Mouse (Mus musculus): ENCODE data around the gene Peli2. TPM values are rescaled to one million over a fixed set of nuclear protein-coding genes. Genes with fewer than 3 reads are reported as not detected.

The Peli2 gene
- polyA plus RNA-seq, 1 experiment = not detected

DNA sequence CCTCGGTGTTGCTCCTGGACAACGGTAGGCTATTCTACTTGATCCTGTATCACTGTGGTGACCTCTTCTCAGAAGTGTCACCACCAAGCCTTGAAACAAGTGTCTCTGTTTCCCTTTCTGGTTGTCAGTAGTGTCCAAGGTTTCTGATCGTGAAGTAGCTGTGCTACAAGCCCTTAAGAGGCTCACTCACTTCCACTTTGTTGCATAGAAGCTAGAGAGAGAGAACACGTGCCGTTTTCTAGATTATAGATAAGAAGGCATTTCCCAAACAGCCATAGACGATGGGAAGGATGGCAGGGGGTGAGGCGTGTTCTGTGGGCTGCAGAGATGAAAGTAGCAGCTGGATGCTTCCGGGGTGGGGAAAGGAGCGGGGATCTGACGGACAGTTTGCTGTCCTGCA lies 132.6 kb downstream of the Peli2 start:
- no peak for TF ChIP-seq GATA1 (IDR thresholded peaks at IDR 0.05; ENCODE audit: low read length)

DNA sequence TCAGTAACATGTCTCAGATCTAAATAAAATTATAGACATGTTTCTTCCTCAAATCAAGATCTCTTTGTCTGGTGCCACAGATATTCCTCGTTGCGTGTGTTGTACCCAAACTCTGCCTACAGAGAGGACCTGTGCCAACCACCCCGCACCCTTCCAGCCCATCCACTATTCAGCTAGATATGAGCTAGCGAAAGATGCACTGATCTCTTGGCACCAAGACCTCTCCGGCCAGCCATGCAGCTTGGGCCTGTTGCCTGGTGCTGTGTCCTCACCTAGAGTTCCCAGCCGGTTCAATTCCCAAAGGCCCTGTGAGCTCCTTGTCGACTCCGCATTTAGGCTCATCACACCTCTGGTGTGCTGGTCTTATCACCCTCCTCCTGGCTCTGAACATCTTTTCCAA lies 134.1 kb downstream of the Peli2 start:
- no peak for TF ChIP-seq GATA1 (IDR thresholded peaks at IDR 0.05; ENCODE audit: low read length)

DNA sequence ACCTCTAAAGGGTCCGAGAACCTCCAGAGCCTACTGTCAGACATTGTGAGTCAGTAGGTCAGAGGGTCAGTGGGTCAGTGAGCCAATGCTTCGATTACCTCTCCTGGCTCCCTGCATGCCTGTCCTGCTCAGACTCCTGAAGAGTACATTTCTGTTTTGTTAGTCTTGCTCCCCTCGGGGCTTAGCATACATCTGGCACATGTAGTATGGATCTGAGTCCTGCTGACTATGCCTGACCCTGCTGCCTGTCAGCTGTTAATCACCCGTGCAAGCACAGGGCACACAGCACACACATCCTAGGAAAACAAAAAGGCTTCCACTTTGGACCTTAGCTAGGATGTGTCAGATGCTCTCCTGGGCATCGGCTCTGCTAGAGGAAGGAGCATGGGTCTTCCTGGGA lies 134.7 kb downstream of the Peli2 start:
- TF ChIP-seq GATA1 (IDR thresholded peaks at IDR 0.05; ENCODE audit: low read length) = no peak

DNA sequence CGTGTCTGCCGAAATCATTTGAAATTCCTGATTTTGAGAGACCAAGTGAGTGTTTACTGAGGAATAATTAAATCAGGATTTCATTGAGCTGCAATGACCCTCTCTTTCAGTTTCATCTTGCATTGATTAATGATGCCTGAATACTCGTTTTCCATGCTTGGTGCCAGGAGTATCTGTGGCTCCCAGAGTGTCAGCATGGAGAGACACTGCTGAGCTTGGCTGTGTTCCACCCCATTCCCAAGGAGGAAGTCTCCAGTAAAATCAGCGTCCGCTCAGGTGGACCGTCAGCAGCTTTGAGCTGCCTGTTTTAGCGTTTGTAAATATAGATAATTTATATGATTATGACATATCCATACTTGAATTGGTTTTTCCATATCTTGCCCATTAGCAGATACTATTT lies 137.1 kb downstream of the Peli2 start:
- no peak for TF ChIP-seq GATA1 (IDR thresholded peaks at IDR 0.05; ENCODE audit: low read length)

DNA sequence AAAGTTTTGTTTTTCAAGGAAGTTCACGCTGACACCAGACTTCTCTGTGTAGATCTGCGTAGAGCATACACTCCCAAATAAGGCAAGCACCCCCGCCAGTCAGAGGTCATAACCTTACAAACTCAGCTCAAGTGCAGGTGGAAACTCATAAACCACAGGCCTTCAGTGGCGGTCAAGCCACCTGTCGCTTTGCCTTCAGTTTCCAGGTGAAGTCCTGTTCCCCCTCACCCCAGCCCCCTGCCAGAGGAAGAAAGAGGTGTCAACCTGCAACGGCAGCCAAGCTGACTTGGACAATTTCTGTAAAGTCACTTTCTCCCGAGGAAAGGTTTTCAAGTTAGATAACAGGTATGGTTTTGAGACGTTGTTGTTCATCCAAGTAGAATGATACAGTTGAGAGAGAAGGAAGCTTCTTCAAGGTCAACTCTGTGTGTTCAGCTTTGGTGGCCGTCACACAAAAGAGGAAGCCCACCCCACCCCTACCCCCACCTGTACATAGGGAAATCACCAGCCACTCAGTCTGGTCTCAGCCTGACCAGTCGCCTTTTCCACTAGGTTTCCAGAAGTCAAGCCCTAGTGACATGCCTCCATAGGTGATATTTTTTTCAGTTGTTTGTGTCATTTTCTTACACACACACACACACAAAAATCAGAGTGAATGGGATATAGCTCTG lies 138.2 kb downstream of the Peli2 start:
- TF ChIP-seq GATA1 (IDR thresholded peaks at IDR 0.05; ENCODE audit: low read length) = no peak

DNA sequence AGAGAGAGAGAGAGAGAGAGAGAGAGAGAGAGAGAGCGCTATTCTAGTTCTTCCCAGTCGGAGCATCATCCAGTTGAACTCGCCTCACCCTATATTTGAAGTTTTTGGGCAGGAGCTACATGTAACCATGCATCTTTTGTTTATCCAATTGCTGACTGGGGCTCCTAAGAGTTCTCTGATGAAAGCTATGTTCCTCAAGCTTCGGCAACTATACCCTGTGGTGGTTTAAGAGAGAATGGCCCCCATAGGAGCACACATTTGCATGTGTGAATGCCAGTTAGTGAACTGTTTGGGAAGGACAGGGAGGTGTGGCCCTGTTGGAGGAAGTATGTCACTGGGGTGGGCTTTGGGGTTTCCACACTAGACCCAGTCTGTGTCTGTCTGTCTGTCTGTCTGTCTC lies 142.5 kb downstream of the Peli2 start:
- no peak for TF ChIP-seq GATA1 (IDR thresholded peaks at IDR 0.05; ENCODE audit: low read length)

DNA sequence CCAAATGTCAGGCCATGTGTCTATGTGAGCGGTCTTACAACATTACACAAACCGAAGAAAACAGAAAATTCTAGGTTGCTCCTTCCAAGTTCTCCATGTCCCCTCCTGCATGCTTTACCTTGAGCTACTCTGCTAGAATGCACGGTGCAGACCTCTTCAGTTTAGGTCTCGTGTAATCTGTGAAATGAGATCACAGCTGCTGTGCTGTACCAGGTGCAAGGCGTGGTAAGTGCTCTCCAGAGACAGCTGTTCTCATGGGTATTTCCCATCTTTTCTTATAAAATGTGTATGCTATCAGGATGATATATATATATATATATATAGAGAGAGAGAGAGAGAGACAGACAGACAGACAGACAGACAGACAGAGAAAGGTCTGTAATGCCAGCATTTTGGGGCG lies 146.1 kb downstream of the Peli2 start:
- TF ChIP-seq GATA1 (IDR thresholded peaks at IDR 0.05; ENCODE audit: low read length) = no peak

DNA sequence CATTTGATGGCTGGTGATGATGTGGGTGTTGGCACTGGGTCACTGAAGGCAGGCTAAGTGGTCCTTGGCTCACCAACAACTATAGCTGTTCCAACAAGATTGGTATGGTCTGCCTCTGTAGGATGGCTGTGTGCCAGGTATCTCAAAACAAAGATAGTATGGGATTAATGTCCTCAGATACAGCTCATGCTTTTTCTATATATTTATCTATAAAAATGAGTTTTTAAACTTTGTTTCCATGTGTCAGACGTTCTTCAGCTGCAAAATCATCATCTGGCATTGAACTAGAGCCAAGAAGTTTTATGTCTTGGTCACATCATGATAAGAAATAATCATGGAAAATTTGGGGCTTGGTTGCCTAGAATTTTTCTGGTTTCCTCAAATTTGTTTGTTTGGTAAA lies 157.7 kb downstream of the Peli2 start:
- no peak for TF ChIP-seq GATA1 (IDR thresholded peaks at IDR 0.05; ENCODE audit: low read length)

DNA sequence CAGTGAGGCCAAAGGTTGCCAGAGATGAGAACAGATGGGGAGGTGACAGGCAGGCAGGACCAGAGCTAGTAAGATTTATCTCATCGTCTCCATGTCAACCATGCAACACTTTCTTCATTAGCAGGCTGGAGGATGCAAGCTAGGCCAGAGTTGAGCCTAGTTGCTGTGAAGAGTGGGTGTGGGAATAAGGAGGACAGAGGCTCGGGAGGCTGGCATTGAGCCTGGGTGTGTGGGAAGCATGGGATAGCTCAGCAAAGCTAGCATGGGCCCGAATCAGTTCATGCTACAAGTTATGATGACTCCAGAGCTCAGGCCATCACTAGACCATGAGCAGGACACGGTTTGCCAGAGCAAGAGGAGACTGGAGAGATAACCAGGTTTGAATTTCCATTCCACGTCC lies 166.3 kb downstream of the Peli2 start:
- no peak for TF ChIP-seq GATA1 (IDR thresholded peaks at IDR 0.05; ENCODE audit: low read length)

DNA sequence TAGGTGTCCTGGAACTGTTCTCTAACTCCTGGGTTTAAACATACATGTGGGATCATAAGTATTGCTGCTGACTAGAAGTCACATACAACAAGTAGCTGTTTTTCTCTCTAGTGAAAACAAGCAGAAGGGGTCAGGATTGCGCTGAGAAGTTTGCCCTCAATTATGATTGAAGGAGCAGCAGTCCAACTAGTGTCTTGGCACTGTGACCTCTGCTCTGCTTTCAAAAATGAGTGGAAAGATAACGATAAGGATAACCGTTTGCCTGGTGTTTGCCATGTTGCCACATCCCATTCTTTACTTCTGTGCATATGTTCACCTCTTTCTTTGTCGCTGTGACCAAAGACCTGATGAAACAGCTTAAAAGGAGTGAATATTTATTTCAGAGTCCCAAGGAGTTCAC lies 167.0 kb downstream of the Peli2 start:
- TF ChIP-seq GATA1 (IDR thresholded peaks at IDR 0.05; ENCODE audit: low read length) = no peak

DNA sequence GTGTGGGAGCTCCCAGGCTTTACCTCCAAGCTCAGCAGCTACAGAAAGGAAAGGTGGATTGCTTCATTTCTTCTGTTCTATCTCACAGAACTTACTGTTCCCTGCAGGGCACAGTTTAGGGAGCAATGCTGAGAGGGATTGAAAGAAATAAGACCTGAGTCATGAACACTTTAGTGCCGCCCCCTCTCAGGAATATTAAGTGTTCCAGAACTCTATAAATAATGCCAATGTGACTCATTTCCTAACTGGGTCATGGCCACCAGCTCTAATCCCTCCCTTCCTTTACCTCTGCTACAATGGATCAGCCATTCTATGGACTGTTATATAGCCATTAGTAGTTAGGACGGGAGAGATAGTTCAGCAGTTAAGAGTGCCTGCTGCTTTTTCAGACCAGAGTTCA lies 168.0 kb downstream of the Peli2 start:
- TF ChIP-seq GATA1 (IDR thresholded peaks at IDR 0.05; ENCODE audit: low read length) = no peak

DNA sequence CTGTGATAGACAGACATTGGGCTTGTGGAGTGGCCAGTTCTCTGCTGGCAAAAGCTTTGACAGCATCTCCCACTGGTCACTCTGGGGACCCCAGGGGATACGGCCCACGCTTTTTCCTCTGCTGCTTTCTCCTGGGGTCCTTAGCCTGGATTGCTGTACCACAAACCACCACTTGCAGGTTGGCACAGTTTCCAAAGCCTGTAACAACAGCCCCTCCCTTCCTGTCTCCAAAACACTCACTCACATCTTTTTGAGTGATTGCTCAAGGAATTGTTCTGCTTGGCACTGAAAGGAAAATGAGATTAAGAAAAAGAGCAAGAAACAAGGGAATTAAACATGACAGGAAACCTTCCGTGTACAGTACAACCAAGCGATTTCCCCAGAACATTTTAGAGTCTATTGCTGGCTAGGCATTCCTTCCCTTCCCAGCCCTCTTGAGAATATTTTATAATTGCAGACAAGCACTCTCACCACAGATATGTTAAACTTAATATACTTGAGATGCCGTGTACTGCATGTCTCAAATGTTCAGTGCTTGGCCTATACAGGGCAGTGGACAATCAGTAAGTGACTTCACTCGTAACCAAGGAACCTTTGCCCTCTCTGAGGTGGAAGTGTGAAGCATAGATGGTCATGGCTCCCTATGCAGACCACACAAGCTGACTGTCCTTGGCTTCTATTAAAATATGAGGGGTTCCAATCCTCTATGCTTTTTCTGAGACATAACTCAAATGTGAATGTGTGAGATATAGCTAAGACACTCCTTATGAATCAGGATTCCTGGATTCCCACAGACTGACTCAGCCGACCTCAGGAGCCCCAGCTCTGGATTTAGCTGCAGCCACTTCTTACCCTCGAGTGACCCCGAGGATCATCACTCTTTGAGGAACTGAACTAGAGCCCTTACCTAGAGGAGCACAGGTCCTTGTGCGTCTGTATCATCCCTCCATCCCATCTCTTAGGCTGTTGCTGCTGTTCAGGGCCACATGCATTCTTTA lies 169.3 kb downstream of the Peli2 start:
- TF ChIP-seq GATA1 (IDR thresholded peaks at IDR 0.05; ENCODE audit: low read length) = no peak

DNA sequence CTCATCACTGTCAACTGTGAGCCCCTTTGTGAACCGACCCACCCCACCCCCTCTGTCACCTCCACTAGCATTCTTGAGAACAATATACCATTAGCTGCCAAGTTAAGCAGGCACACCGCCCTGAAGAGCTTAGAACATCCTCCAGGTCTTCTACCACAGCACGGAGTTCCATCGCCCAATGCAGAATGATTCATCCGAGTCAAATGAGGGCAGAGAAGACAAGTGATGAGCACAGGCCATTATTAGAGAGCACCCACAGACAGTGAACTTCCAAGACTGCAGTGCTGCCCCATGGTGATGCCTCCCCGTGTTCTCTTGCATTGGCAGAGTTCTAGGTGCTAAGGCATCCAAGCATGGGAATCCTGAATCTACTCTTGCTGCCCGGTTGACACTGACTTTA lies 172.9 kb downstream of the Peli2 start:
- TF ChIP-seq GATA1 (IDR thresholded peaks at IDR 0.05; ENCODE audit: low read length) = no peak

DNA sequence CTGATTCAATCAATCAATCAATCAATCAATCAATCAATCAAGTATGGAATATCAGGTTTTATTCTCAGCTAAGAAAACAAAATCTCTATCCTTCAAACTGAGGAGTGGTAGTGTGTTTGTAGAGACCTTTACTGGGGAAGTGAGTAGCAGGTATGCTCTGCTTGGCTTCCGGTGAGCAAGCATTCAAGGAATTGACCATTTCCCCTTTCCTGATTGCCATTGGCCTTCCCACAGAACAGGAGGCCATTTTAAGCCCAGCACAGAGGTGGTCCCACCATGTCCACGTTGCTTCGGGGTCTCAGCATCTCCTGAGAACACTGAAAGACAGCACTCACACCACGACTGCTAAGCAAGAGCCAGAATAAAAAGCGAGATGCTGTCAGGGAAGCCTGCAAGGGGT lies 174.8 kb downstream of the Peli2 start:
- TF ChIP-seq GATA1 (IDR thresholded peaks at IDR 0.05; ENCODE audit: low read length) = no peak

DNA sequence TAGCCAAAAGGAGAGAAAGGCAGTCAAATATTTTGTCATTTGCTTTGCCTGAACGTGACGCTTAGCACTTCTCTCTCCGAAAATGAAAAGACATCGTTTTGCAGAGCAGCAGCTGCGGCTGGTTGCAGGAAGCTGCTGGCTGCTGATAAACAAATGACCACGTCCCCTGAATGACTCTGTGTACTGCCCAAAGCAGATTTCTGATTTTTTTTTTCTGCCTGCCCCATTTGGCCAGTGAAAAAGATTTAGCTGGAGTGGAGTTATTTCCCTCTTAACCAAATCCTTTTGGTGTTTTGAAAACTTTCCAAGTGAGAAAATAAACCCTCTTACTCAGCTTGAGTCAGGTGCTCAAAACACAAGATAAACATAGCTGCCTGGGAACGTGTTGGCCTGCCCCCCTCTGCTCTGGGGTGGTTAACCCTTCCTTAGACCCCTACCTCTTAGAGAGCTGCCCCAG lies 175.2 kb downstream of the Peli2 start:
- TF ChIP-seq GATA1 (IDR thresholded peaks at IDR 0.05; ENCODE audit: low read length) = no peak

DNA sequence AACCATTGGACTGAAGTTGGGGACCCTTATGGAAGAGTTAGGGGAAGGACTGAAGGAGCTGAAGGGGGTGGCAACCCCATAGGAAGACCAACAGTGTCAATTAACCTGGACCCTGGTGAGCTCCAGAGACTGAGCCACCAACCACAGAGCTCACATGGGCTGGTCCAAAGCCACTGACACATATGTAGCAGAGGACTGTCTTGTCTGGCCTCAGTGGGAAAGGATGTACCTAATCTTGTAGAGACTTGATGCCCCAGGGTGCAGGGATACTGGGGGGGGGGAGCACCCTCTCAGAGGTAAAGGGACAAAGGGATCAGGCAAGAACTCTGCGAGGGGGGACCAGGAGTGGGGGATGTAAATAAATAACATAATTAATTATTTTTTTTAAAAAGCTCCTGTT lies 176.2 kb downstream of the Peli2 start:
- TF ChIP-seq GATA1 (IDR thresholded peaks at IDR 0.05; ENCODE audit: low read length) = no peak

Data from G1E-ER4 (cell line).